12 mouse cellular contexts compared by ENCODE assay signal in genomic region chr5:139495019-139495669, GRCm38 (mm10). TPM values are rescaled to one million over a fixed set of nuclear protein-coding genes. Genes with fewer than 3 reads are reported as not detected.
DNase-seq lines count a peak whose midpoint lies in the region; ATAC-seq lines count a peak whose summit lies in the region.
"Had no signal": no experiment of that assay in that cellular context is flagged by ENCODE, and none has a peak within 500 bp of the region (broad histone marks: within the 10 kb centered on the region; RNA-seq: fewer than 3 reads in every experiment).

No protein-coding gene starts in this region.

- no peak overlapping the region for H3K27ac ChIP-seq in heart, embryonic 14.5 days (replicated peaks in 1 of 2; ENCODE audit: control insufficient read depth in 1 of 2, insufficient read depth in 1 of 2, low read depth in 2 of 2, low read length in 2 of 2)

- H3K4me1 ChIP-seq in heart, embryonic 14.5 days (ENCODE audit: control insufficient read depth in 2 of 2, insufficient read depth in 2 of 2, low read length in 2 of 2): no peaks in the 10 kb centered on the region; a peak in 1 of 4 replicates

- H3K4me3 ChIP-seq in heart, embryonic 14.5 days (ENCODE audit: control insufficient read depth in 1 of 2, insufficient read depth in 1 of 2, low read depth in 1 of 2, low read length in 2 of 2): no peak overlapping the region

- ATAC-seq in heart, embryonic 14.5 days (ENCODE audit: insufficient number of reproducible peaks, insufficient read depth, low FRiP score, low read depth): no peak
- ATAC-seq in erythroblast, adult 5-6 weeks (replicated peaks; ENCODE audit: low FRiP score, poor library complexity, severe bottlenecking): no peak

- no peaks in the 10 kb centered on the region for H3K9me3 ChIP-seq in heart, embryonic 14.5 days (ENCODE audit: control insufficient read depth, low read length)

- no peak overlapping the region; the same call in 1 of the 2 replicates for H3K9ac ChIP-seq in heart, embryonic 14.5 days (ENCODE audit: low read length)
- H3K9ac ChIP-seq: lung, embryonic 14.5 days had no signal

- 29% methylated on average over 22 of the region's 22 CpGs for WGBS in heart, embryonic 14.5 days

- peak overlapping the region; percentile 21; the same call in 1 of the 2 replicates for H3K4me2 ChIP-seq in heart, embryonic 14.5 days (ENCODE audit: low read length)
- H3K4me2 ChIP-seq: lung, embryonic 14.5 days had no signal

- H3K27me3 ChIP-seq in heart, embryonic 14.5 days (ENCODE audit: control insufficient read depth, insufficient read depth, low read length): peaks cover 20% of the 10 kb centered on the region

- DNase-seq in heart, adult 9 months (ENCODE audit: low spot score in 2 of 2): no peak
- DNase-seq in CD4-positive helper T cell, adult 2 months (ENCODE audit: low read depth, low spot score): peak; percentile 43
- DNase-seq in embryo, embryonic 11.5 days (ENCODE audit: low read depth, low spot score): peak; percentile 19
- DNase-seq in layer of hippocampus, postnatal 14 days (ENCODE audit: low spot score in 2 of 2): peak; percentile 25 to 39
- DNase-seq in spleen, postnatal 10 days (ENCODE audit: low spot score in 2 of 2): no peak
- no peak for DNase-seq in adrenal gland, adult (ENCODE audit: inconsistent age in 2 of 2, low spot score in 1 of 2)
- DNase-seq: lung, embryonic 14.5 days had no signal

- H3K36me3 ChIP-seq in heart, embryonic 14.5 days (ENCODE audit: control insufficient read depth, insufficient read depth, low read length): no peaks in the 10 kb centered on the region

RNA-seq across cellular contexts. Expression of gene Zfand2a, which starts 10.8 kb away (rescaled TPM):
- 5.9 and 7.0 TPM in 2 replicates for polyA plus RNA-seq in heart, embryonic 14.5 days (2014; fragmentation: Nextera tagmentation; extraction: Ambion mirVana)
- total RNA-seq in layer of hippocampus, postnatal 14 days (2021): 10 to 100 TPM; 77.1 to 88.8 TPM
- total RNA-seq in erythroblast, adult 5-6 weeks (2015; ENCODE audit: low replicate concordance): 2.3 and 2.9 TPM in 2 replicates
- total RNA-seq in erythroblast, adult 5-6 weeks (2017; ENCODE audit: low replicate concordance): 3.4 and 5.4 TPM in 2 replicates

RNA-seq across cellular contexts. Expression of gene 3110082I17Rik, which starts 34.8 kb away (rescaled TPM):
- polyA plus RNA-seq in heart, embryonic 14.5 days (2014; fragmentation: Nextera tagmentation; extraction: Ambion mirVana): 15.4 and 17.0 TPM in 2 replicates
- total RNA-seq in layer of hippocampus, postnatal 14 days (2021): 10 to 100 TPM; 14.6 to 14.7 TPM
- 1.3 and 8.6 TPM in 2 replicates for total RNA-seq in erythroblast, adult 5-6 weeks (2015; ENCODE audit: low replicate concordance)
- total RNA-seq in erythroblast, adult 5-6 weeks (2017; ENCODE audit: low replicate concordance): 2.8 and 4.0 TPM in 2 replicates

RNA-seq across cellular contexts. Expression of gene Uncx, which starts 48.1 kb away (rescaled TPM):
- not detected in 2 replicates for polyA plus RNA-seq in heart, embryonic 14.5 days (2014; fragmentation: Nextera tagmentation; extraction: Ambion mirVana)
- total RNA-seq in layer of hippocampus, postnatal 14 days (2021): under 1 TPM in 1 of 2 experiments, not detected in 1; 0.19 TPM
- not detected in 2 replicates for total RNA-seq in erythroblast, adult 5-6 weeks (2015; ENCODE audit: low replicate concordance)
- total RNA-seq in erythroblast, adult 5-6 weeks (2017; ENCODE audit: low replicate concordance): not detected in 2 replicates
- total RNA-seq: common myeloid progenitor, adult 5-6 weeks; neutrophil, adult 5-6 weeks had no signal
- polyA plus RNA-seq: heart, postnatal 0 days; lung, embryonic 14.5 days had no signal

Comparison
In these comparisons a context has a peak if more than half of its experiments do, and no peak if none do; other contexts are left out.
1. DNase-seq: peak in CD4-positive helper T cell, adult 2 months (single experiment), embryo, embryonic 11.5 days (single experiment) and layer of hippocampus, postnatal 14 days (2 of 2); none in heart, adult 9 months (0 of 2), spleen, postnatal 10 days (0 of 2) and adrenal gland, adult (0 of 2).
2. RNA of gene Zfand2a, which starts 10.8 kb away (total RNA-seq): 77.1 to 88.8 TPM in layer of hippocampus, postnatal 14 days; 2.3 to 5.4 TPM in erythroblast, adult 5-6 weeks; every median in the first group is over 10 times any median in the second.